Mouse (Mus musculus): Measurements from ENCODE around the gene Igsf10. TPM values are rescaled to one million over a fixed set of nuclear protein-coding genes. Genes with fewer than 3 reads are reported as not detected.

Igsf10 gene
- under 1 TPM in 1 of 2 experiments, not detected in 1; 0.04 TPM for polyA plus RNA-seq (2017; shearing (Covaris generic))

DNA sequence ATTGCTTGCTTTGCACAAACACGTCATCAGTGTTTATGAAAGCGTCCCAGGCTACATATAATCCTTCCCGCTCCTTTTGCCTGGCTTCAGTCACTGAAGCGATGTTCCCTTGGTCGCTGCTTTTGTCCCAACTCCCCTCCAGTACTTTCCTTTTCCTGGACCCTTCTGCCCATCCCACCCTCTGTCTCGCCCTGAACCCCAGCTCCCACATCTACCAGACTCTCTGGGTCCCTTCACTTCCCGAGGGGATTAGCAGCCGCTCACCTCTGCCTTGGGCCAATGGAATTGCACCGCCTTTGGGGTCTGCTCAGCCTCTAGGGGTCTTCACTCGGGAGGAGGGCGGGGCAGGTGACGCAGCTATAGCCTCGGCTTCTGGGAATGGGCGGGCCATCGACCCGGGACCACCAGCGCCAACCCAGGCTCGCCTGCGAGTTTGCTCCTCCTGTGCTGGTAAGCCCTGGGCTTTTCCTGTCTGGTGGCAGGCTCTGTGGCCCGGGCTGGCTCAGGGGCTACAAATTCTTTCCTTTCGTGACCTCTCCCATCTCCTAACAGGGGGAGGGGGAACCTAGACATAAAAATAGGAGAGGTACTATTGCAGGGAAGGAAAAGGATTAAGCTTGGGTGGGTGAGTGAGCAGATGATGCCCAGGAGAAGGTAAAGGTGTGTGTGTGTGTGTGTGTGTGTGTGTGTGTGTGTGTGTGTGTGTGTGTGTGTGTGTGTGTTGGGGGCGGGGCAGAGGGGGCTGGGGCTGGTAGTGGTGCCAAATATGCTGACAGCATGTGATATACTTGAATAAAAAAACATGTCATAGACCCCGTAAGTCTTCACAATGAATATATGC lies at the start of gene Igsf10:
Gene Igsf10, minus strand, starts transcription at position 330 of the 841 bp plus-strand sequence.

Other genes with a start within 250 kb of the Igsf10 start
- gene Gpr171, start 242.6 kb downstream of the Igsf10 start, polyA plus RNA-seq (2017; shearing (Covaris generic)): 10 to 100 TPM; 45.1 to 50.8 TPM
- gene P2ry14, start 190.8 kb downstream of the Igsf10 start, polyA plus RNA-seq (2017; shearing (Covaris generic)): 10 to 100 TPM in 1 of 2 experiments, 1 to 10 TPM in 1; 2.7 to 11.2 TPM
- not detected for gene Gpr87, start 149.3 kb downstream of the Igsf10 start, polyA plus RNA-seq (2017; shearing (Covaris generic))
- 1 to 10 TPM in 1 of 2 experiments, not detected in 1; 4.2 TPM for gene P2ry13, start 133.5 kb downstream of the Igsf10 start, polyA plus RNA-seq (2017; shearing (Covaris generic))
- gene P2ry12, start 81.5 kb downstream of the Igsf10 start, polyA plus RNA-seq (2017; shearing (Covaris generic)): under 1 TPM; 0.29 to 0.83 TPM